Mouse (Mus musculus) liver, embryonic 11.5 days (tissue): ENCODE data around the gene Ubxn6. TPM values are rescaled to one million over a fixed set of nuclear protein-coding genes. Genes with fewer than 3 reads are reported as not detected.
A peak's percentile ranks its signal among the peaks of the same experiment; 100 is the strongest.

Experiments used
- ATAC-seq: fragments of 200-750 bp; cut with Nextera tagmentation; replicated peaks from 2 replicates; pipeline ENCODE4 v1.8.0; 2017; ENCODE audit warnings: moderate number of reproducible peaks, mild to moderate bottlenecking, moderate TSS enrichment, moderate library complexity; ENCODE audit not compliant: low FRiP score
- DNase-seq: peaks from one replicate; pipeline ENCODE4 v3.0.0-alpha.2; 2017; ENCODE audit warnings: low spot score
- H3K27ac ChIP-seq: fragments of 300-500 bp; sonication (generic); 2 replicates; pipeline ENCODE4 v1.5.1; 2014; ENCODE audit warnings: mild to moderate bottlenecking, low read depth, low read length, control low read depth
- H3K27me3 ChIP-seq: fragments of 300-500 bp; sonication (generic); replicated peaks from 2 replicates; pipeline ENCODE4 v1.6.1; 2014; ENCODE audit warnings: low read length, mixed read lengths; ENCODE audit not compliant: control insufficient read depth, insufficient read depth
- H3K36me3 ChIP-seq: fragments of 300-500 bp; sonication (generic); 2 replicates; pipeline ENCODE4 v1.6.1; 2014; ENCODE audit warnings: mild to moderate bottlenecking, low read length, moderate library complexity, mixed read lengths; ENCODE audit not compliant: control insufficient read depth, insufficient read depth
- H3K4me1 ChIP-seq: fragments of 300-500 bp; sonication (generic); replicated peaks from 2 replicates; pipeline ENCODE4 v1.6.1; 2014; ENCODE audit warnings: low read length, mixed read lengths; ENCODE audit not compliant: control insufficient read depth, insufficient read depth
- H3K4me2 ChIP-seq: fragments of 300-500 bp; sonication (generic); 2 replicates; pipeline ENCODE4 v1.6.1; 2014; ENCODE audit warnings: mild to moderate bottlenecking, control low read depth, moderate library complexity
- H3K4me3 ChIP-seq: fragments of 300-500 bp; sonication (generic); 2 replicates; pipeline ENCODE4 v1.5.1; 2014; ENCODE audit warnings: low read depth, low read length, control low read depth
- H3K9ac ChIP-seq: fragments of 300-500 bp; sonication (generic); 2 replicates; pipeline ENCODE4 v1.6.1; 2014; ENCODE audit warnings: low read depth, low read length, control low read depth
- H3K9me3 ChIP-seq: fragments of 300-500 bp; sonication (generic); 2 replicates; pipeline ENCODE4 v1.6.1; 2016; ENCODE audit warnings: low read length, inconsistent platforms, mixed read lengths; ENCODE audit not compliant: control insufficient read depth
- WGBS: fragments of 180-500 bp; shearing (Covaris S2); extraction: QIAGEN DNeasy Blood & Tissue Kit; methylation state at CpG from one replicate; pipeline ENCODE4 v1.1.7; 2014; 5-methylcytosine and 5-hydroxymethylcytosine counted together
- polyA plus RNA-seq: library from polyadenylated mRNA; unstranded; fragments of >200 nt; fragmentation: Nextera tagmentation; extraction: Ambion mirVana; gene quantifications from 2 replicates; pipeline ENCODE4 v1.2.1, GENCODE M21; 2014

The Ubxn6 gene
- polyA plus RNA-seq, 1 experiment from 2014 or later: 25.7 TPM

- H3K9me3 ChIP-seq: no peaks in the 10 kb centered on the region
- H3K4me3 ChIP-seq: no peak overlapping the region
- H3K4me2 ChIP-seq: no peak overlapping the region
- no peak overlapping the region for H3K9ac ChIP-seq
- no peaks in the 10 kb centered on the region for H3K36me3 ChIP-seq
- ATAC-seq (no peak), DNase-seq (no peak)
- WGBS: 63% methylated on average over 3 of the region's 3 CpGs
- H3K27me3 ChIP-seq: peaks cover 9% of the 10 kb centered on the region; the same call in 1 of the 2 replicates
- peaks cover 6% of the 10 kb centered on the region; the same call in 1 of the 2 replicates for H3K4me1 ChIP-seq
- H3K27ac ChIP-seq: no peak overlapping the region
Observed at GRCm38 (mm10) chr17:56112743-56113142, 37.9 kb upstream of the Ubxn6 start.

GRCm38 (mm10) chr17:56111864-56112263 lies 37.0 kb upstream of the Ubxn6 start:
- ATAC-seq (peak; percentile 27; the same call in 1 of the 2 replicates), DNase-seq (peak; percentile 55)
- Histone ChIP-seq H3K4me2 (no peak overlapping the region), H3K4me1 (no peaks in the 10 kb centered on the region), H3K9me3 (no peaks in the 10 kb centered on the region), H3K27me3 (peaks cover 3% of the 10 kb centered on the region; the same call in 1 of the 2 replicates), H3K36me3 (no peaks in the 10 kb centered on the region), H3K9ac (no peak overlapping the region), H3K4me3 (no peak overlapping the region), H3K27ac (no peak overlapping the region)
- WGBS: 43% methylated on average over 5 of the region's 5 CpGs

- H3K4me1 ChIP-seq: no peaks in the 10 kb centered on the region
- no peak for DNase-seq
- no peaks in the 10 kb centered on the region for H3K9me3 ChIP-seq
- 70% methylated on average over 1 of the region's 1 CpGs for WGBS
- H3K4me2 ChIP-seq: no peak overlapping the region
- no peak overlapping the region for H3K9ac ChIP-seq
- H3K36me3 ChIP-seq: no peaks in the 10 kb centered on the region
- H3K27ac ChIP-seq: no peak overlapping the region
- ATAC-seq: no peak
- peaks cover under 1% of the 10 kb centered on the region; the same call in 1 of the 2 replicates for H3K27me3 ChIP-seq
- H3K4me3 ChIP-seq: no peak overlapping the region
Observed at GRCm38 (mm10) chr17:56111021-56111420, 36.2 kb upstream of the Ubxn6 start.

GRCm38 (mm10) chr17:56110571-56110970 lies 35.7 kb upstream of the Ubxn6 start:
- ATAC-seq: no peak
- WGBS: 61% methylated on average over 4 of the region's 4 CpGs
- H3K27me3 ChIP-seq: no peaks in the 10 kb centered on the region; the same call in 1 of the 2 replicates

GRCm38 (mm10) chr17:56109219-56110051 lies 34.6 kb upstream of the Ubxn6 start, which contains the start of gene Plin4:
Gene Plin4, minus strand, starts transcription at chr17:56109803.
- H3K9ac ChIP-seq: no peak within 1 kb of the TSS
- H3K4me2 ChIP-seq: no peak within 1 kb of the TSS
- DNase-seq (no peak), ATAC-seq (no peak)
- no peaks in the 10 kb centered on the region for H3K36me3 ChIP-seq
- 51% methylated on average over 10 of the region's 10 CpGs for WGBS
- H3K9me3 ChIP-seq: no peaks in the 10 kb centered on the region
- no peaks in the 10 kb centered on the region for H3K27me3 ChIP-seq
- H3K27ac ChIP-seq: no peak within 1 kb of the TSS
- no peaks in the 10 kb centered on the region for H3K4me1 ChIP-seq
- H3K4me3 ChIP-seq: no peak within 1 kb of the TSS

More at GRCm38 (mm10) chr17:56110571-56110970, 35.7 kb upstream of the Ubxn6 start:
- H3K4me3 ChIP-seq: no peak overlapping the region
- H3K36me3 ChIP-seq: no peaks in the 10 kb centered on the region
- H3K4me2 ChIP-seq: no peak overlapping the region
- no peak overlapping the region for H3K27ac ChIP-seq
- H3K9me3 ChIP-seq: no peaks in the 10 kb centered on the region
- no peaks in the 10 kb centered on the region for H3K4me1 ChIP-seq
- DNase-seq: no peak
- no peak overlapping the region for H3K9ac ChIP-seq

- ATAC-seq (no peak), DNase-seq (no peak)
- no peaks in the 10 kb centered on the region for H3K36me3 ChIP-seq
- no peak overlapping the region for H3K4me3 ChIP-seq
- no peak overlapping the region for H3K27ac ChIP-seq
- WGBS: 83% methylated on average over 6 of the region's 6 CpGs
- H3K4me1 ChIP-seq: no peaks in the 10 kb centered on the region
- no peaks in the 10 kb centered on the region for H3K9me3 ChIP-seq
- H3K9ac ChIP-seq: no peak overlapping the region
- no peak overlapping the region for H3K4me2 ChIP-seq
- no peaks in the 10 kb centered on the region for H3K27me3 ChIP-seq
Observed at GRCm38 (mm10) chr17:56108334-56109044, 33.7 kb upstream of the Ubxn6 start.

- no peaks in the 10 kb centered on the region for H3K27me3 ChIP-seq
- DNase-seq (no peak), ATAC-seq (no peak)
- H3K4me1 ChIP-seq: no peaks in the 10 kb centered on the region
- H3K4me3 ChIP-seq: no peak overlapping the region
- no peak overlapping the region for H3K27ac ChIP-seq
- H3K36me3 ChIP-seq: peaks cover 2% of the 10 kb centered on the region; the same call in 1 of the 2 replicates
- H3K4me2 ChIP-seq: no peak overlapping the region
- no peak overlapping the region for H3K9ac ChIP-seq
- no peaks in the 10 kb centered on the region for H3K9me3 ChIP-seq
- 61% methylated on average over 2 of the region's 2 CpGs for WGBS
Observed at GRCm38 (mm10) chr17:56107736-56108135, 32.9 kb upstream of the Ubxn6 start.

- no peak overlapping the region for H3K9ac ChIP-seq
- H3K36me3 ChIP-seq: peaks cover 6% of the 10 kb centered on the region
- ATAC-seq: no peak
- H3K4me2 ChIP-seq: no peak overlapping the region
- no peaks in the 10 kb centered on the region for H3K9me3 ChIP-seq
- no peak overlapping the region for H3K27ac ChIP-seq
- WGBS: 65% methylated on average over 4 of the region's 4 CpGs
- H3K27me3 ChIP-seq: no peaks in the 10 kb centered on the region
- no peak for DNase-seq
- no peaks in the 10 kb centered on the region for H3K4me1 ChIP-seq
- no peak overlapping the region for H3K4me3 ChIP-seq
Observed at GRCm38 (mm10) chr17:56106981-56107380, 32.2 kb upstream of the Ubxn6 start.
